Mouse (Mus musculus): ENCODE results near the gene Fam53b.

Fam53b gene

DNA sequence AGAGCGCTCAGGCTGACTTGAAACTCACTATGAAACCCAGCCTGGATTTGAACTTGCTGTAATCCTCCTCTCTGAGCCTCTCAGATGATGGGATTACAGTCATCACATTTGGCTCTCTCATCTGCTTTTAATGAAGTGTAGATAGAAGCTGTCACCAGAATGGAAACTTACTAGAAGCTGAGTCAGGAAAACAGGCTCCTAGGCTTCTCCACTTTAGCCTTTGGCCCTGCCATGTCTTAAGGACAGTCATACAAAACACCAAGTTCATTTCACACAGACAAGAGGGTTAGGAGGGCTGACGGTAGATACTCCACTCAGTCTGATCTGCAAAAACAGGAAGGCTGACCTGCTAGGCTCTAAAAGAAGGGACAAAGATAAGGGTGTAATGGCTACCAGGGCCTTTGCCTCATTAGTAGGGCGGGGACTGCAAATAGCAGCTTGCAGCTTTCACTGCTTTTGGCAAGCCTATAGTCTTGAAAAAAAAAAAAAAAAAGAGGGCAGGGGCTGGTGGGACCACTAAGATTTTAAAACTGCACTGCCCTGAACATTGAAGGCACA is 48.0 kb downstream of the Fam53b start:
- no peak for DNase-seq (ENCODE audit: low spot score)

DNA sequence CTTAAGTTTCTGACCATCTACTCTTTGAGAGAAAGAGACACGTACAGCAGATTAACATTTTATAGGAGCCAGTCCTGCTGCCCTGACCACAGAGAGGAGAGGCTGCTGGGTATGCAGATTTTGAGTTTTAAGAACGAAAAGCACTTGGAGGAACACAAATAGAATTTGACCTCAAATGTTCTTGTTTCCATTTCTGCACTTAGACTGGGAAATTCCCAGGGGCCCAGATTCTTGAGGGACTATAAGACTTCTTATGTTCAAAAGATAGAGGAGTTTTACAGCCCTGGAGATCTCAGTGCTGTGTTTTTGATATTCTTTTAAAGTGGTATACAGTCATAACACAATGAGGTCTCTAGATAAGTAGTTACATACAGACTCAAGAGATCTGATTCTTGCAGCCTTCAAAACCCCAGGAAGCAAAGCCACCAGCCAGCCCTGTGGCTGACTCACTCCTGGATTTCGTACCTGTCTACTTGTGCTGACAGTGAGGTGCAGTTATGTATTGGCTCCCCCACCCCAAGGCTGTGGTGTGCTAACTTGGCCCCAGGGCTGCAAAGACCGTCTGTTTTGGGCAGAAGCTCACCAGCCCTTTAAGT is 48.7 kb downstream of the Fam53b start:
- DNase-seq (ENCODE audit: low spot score), result no peak

DNA sequence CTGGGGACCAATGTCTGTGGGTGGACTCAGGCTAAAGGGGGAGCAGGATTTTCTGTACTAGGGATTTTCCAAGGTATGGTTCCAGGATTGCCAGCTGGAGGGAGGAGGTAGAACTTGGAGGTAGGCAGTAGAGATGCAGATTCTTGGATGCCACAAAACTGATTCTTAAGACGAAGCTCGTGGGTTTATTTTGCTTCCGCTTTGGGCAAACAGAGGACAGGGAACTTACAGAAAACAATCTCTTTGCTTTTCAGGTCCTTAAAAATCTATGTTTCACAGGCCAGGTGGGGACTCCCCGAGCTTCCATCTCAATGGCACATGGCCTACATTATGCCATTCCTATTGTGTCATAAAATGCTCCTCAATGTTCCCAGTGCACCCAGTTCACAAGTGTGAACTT is 49.4 kb downstream of the Fam53b start:
- no peak for DNase-seq (ENCODE audit: low spot score)

DNA sequence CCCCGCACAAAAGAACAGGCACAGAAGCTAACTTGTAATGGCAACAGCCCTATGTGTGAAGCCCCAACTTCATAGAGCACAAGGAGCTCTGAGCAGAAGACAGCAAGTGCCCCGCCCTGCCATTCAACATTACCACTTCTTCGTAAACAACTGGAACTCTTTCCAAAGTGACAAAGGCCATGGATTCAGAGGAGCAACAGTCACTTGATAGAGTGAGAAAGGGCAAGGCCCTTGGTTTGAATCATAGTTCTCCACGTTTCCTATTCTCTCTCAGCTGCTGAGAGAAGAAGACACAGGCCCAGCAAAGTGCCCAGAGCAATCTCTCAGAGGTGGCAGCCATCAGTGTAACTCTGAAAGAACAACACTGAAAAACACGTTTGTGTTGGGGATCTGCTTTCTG is 49.8 kb downstream of the Fam53b start:
- no peak for DNase-seq (ENCODE audit: low spot score)

DNA sequence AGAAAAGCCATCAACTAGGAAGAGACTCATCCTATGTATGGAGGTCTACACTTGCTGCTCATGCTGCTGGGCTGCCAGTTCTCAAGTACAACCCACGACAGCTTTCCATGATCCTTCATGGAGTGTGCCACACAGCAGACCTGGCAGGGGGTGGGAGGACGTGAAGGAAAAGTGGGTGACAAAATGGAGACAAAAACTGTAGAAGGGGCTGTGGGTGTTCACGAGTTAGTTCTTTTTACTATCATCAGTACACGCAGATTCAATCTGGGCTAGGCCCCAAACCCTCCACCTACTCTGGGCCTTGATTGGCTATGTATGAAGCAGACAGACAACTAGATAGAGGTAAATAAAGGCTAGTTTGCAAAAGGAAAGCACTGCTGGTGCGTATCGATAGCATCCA is 50.3 kb downstream of the Fam53b start:
- DNase-seq (ENCODE audit: low spot score), result no peak

DNA sequence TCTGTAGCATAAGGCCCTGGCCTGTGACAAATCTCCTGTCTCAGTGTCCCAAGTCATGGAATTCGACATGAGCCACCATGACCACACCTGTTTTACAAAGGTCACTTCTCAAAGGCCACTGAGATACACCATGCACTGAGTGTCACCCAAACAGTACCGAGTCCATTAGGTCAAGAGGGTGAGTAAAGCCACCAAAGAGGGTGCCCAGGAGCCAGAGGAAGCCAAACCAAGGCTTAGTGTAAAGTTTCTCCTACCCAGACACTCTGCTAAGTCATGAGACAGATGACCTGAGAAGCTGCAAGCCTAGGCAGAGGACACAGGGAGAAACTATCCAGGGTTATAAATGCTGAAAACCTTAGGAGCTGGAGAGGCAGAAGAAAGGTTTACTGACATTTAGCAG is 52.3 kb downstream of the Fam53b start:
- no peak for DNase-seq (ENCODE audit: low spot score)

DNA sequence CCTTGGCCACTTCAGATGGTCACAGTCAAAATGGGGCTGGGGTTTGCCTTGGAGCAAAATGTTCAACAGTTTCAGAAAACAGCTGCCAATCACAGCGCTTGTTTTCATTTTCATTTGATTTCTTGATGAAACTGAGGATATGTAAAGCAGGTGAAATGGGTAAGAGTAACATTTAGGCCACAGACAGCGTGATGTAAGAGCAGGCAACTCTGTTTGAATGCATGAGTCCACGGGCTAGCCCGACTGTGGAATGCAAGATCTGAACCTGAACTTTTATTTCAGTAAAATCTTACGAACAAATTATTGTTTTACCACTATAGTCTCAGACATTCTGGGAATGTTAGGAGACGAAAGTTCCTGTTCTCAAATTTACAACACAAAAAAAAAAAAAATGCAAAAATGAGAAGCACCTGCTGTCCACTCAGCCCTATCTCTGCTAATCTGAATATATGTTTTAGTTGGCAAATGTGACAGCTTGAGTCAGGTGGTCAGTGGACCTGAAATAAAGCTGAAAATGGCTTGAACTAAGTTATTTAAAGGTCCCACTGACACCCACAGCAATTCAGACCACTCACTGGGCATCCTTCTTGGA is 53.0 kb downstream of the Fam53b start:
- DNase-seq (ENCODE audit: low spot score), result no peak

DNA sequence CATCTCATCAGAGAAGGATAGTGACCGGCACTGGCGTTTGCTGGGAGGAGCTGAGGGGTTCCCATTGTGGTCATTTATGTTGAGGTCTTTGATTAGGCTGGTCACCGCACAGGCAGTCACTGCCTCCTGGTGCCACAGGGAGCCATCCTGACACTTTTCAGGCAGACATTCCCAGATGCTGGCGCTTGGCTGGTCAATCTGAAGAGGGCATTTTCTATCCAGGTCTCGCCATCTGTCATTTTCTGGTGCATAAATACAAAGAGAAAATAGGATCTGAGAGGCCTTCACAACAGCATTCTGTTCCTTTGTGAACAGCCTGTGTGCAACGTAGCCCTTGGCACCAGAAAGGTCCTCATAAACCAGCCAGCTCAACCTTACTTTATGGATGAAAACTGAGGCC is 53.8 kb downstream of the Fam53b start:
- no peak for DNase-seq (ENCODE audit: low spot score)

DNA sequence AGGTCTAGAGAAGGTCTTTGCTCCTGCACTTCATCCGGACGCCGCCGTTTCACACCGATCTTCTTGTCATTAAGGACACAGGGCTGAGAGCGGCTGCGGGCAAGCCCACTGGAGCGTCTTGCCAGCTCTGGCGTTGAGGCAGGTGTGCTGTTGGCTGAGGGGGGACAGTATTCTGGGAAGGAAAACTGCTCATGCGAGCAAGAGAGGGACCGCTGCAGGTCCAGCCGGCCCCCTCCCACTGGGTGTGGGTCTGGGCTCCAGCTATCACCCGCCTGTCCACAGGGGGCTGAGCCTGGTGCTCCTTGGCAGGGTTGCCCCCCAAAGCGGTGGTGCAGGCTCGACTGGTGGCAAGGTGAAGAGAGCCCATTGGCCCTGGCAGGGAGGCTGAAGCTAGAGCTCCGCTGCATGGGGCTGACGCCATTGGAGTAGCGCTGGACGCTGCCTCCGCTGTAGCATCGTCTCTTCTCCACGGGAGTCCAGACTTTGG is 54.2 kb downstream of the Fam53b start:
- DNase-seq (ENCODE audit: low spot score), result no peak

DNA sequence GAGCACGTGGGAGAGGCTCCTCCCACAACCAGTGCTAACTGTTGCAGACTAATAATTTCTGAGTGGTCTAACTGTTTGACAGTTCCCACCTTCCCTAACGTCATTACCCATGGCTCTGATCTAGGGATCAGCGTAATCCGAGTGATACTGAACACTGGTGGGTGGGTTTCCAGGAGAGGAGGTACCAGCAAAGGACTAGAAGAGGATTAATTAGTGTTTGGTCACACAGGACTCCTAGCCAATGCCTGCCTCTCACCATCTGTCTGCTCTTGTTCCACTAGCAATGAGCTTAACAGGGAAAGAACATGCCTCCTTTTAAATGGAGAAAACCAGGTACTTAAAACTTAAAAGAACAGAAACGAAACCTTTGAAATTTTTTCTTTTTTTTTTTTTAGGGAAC is 54.8 kb downstream of the Fam53b start:
- no peak for DNase-seq (ENCODE audit: low spot score)

DNA sequence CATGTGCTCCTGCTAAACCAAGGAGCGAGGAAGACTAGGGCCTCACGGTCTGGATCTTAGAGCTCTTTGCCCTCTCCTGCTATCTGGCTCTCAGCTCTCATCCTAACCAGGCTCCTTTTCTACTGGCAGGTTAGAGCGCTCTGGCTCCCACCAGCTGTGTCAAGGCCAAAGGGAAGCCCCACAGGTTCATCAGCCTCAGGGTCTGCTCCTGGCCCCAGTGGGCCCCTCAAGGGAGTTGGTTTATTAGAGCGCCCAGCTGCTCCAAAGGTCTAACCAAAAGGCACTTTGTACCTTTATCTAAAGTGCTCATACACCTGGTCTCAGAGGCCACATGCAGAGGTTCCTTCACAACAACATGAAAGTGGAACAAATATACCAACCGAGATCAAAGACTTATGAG is 57.4 kb downstream of the Fam53b start:
- no peak for DNase-seq (ENCODE audit: low spot score)

DNA sequence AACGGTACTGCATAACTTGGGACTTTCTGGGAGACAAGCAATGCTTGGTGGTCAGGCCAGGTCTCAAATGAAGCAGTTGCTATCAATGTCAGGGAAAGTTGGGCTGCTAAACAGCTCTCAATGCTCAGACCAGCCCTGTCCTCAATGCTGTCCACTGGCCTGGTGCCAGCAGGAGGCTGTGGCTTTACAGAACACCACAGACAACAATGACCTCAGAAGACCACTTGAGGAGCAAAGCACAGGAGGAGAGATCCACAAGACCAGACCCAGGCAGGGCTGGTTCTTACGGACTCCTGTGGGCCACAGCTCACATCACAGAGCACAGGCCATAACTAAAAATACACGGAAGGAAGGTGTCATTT is 59.3 kb downstream of the Fam53b start:
- DNase-seq (ENCODE audit: low spot score), result no peak

DNA sequence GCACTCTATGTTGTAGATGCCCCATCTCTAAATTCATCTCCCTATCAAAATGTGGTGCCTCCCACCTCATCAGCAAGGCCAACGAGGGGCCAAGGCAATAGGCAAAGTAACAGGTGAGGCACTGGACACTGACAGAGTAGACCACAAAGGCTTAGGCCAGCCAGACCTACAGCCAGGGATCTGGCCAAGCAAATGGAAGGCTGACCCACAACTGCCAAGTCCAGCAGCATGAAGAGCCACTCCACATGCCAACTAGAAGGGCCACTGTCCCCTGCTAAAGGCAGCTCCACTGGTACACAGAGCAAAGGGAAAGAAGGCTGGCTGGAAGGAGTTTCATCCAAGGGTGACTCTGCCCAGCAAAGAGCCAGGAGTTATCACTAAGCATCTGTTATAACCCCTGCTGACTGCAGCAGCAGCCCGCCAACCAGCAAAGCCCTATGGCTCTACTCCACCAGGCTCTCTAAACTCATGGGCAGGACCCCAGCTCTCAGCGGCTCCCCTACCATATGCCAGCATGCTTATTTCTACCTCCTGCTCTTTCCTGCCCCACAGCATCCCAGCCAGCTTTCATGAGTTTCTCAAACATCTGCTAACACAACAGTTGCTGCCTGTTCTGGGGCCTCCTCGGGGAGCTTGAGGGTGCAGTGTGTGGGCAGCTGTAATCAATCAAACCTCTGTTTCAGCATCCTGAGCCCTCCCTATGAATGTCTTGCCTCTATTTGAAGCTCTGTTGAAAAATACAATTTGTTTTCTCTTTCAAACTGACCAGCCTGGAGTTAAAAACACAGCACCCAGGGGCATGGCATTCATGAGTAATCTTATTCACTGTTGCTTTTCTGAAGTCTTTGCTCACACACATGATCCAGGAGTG is 59.9 kb downstream of the Fam53b start:
- peak; percentile 30 for DNase-seq (ENCODE audit: low spot score)

DNA sequence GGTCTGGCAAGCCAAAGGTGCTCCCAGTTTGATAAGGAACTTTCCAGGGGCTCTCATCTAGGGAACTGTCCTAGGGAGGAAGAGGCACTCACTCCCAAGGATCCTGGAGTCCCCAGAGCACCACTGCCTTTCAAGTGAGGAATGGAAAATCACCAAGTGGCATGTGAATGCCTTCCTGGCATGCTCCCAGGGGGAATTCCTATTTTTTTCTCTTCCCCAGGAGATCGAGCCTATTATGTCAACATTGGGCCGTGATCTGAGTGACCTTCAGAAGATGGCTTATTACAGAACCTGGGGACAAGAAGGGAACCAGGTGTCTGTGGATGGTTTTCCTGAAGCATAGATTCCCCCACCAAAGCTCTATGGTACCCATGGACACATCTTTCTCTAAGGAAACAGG is 62.0 kb downstream of the Fam53b start:
- DNase-seq (ENCODE audit: low spot score), result no peak

DNA sequence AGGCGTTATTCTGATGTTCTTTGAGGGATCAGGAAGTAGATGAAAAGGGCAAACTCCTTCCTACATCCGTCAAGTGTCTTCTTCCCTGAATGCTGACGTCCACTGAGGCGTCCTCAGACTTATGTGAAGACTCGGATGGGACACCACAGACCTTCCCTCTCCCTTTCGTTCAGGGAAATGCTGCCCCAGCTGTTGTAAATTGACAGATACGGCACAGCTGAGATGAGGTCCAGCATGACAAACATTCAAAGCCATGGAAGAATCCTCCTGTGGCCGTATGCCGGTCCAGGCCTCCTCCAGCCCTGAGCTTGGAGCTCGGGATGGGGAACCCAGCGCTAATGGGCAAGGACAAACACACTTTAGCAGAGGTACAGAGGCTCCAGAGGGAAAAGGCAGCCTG is 64.2 kb downstream of the Fam53b start:
- no peak for DNase-seq (ENCODE audit: low spot score)

DNA sequence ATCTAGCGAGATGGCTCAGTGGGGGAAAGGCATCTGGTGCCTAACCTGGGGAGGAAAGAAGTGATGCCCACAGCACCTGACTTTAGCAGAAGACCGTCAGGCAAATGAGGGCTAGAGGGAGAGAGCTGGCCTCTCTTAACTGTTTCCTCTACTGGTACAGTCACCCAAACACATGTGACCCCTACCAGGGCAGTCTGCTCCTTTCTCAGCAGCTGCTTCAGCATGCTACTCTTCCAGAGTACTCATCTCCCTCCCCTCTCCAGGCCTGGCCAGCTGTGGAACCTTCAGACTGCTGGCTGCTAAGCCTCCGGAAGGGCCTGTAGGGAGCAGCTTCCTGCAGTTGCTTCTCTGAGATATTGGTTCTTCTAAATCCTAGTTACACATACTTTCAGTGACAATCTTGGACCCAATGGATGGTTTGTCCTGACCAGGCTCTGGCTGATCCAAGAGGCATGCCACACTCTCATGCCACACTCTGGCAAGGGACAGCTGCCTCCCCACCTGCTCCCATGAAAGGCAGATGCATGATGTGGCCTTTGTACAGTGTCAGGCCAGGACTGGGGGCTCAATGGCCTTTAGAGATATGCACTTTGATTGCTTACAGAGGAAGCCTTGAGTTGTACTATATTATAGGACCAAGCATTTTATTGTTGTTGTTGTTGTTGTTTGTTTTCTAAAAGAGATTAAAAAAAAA is 65.5 kb downstream of the Fam53b start:
- no peak for DNase-seq (ENCODE audit: low spot score)

DNA sequence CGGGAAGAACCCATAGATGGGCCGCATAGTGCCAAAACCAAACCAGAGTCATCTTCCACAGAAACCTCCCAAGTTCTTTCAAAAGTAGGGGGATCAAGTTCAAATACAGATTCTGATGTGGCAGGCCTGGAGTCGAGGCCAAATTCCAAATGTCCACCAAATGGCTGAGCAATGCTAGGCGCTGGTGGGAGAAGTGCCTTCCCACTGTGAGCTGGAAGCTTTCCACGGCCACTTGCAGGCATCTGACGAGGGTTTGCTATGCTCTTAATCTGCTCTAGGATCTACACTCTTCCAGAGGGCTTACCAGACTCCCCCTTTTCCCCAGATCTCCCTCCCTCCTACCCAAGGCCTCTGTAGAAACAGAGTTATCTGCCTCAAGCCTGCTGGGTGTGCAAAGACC is 66.6 kb downstream of the Fam53b start:
- DNase-seq (ENCODE audit: low spot score), result no peak

DNA sequence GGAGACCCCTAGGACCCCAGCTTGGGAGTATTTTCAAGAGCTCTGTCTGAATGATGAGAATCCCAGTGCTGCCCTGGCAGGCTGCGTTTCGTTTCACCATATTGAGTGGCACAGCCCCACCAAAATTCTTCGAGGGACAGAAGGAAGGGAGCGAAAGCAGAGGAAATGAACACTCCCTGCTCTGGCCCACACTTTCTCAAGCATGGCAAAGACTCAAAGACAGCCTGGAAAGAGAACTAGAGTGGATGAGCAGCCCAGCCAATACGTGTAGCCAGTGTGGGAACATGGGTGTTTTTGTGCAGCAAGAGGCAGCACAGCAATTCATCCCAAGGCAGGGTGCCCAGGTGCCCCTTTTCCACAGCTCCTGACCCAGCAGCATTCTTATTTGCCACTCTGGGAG is 70.8 kb downstream of the Fam53b start:
- no peak for DNase-seq (ENCODE audit: low spot score)

DNA sequence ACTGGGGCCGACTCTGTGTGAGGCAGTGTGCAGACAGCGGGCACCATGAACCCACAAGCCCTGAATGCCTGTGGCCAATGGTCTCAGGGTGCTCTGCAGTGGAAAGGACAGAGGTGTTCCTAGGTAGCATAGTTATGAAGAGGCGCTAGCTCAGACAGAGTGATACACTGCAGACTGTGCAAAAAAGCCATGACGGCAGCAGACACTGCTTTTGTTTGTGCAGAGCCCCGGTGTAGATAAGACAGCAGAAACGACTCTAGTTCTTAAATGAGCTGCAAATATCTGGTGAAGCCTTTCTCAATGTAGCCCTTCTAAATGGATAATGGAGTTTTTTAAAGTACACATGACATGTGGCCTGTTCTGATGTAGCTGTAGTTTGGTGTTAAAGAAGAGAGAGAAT is 73.9 kb downstream of the Fam53b start:
- DNase-seq (ENCODE audit: low spot score), result no peak

DNA sequence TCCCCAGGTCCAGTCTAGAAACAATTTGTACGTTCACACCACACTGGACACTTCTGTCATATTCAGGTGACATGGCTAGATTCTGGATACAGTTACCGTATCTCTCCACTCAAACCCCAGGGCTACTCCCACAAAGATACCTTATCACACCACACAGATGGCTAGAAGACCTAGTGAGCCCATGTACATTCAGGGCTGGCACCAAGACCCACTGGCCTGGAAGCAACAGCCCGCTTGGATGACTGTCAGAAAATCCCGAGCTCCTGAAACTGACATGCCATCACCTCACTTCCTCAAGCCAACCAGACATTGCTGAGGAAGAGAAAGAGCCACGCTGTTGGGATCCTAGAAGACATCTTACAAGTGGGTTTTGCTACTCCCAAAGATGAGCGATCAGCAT is 74.8 kb downstream of the Fam53b start:
- no peak for DNase-seq (ENCODE audit: low spot score)

DNA sequence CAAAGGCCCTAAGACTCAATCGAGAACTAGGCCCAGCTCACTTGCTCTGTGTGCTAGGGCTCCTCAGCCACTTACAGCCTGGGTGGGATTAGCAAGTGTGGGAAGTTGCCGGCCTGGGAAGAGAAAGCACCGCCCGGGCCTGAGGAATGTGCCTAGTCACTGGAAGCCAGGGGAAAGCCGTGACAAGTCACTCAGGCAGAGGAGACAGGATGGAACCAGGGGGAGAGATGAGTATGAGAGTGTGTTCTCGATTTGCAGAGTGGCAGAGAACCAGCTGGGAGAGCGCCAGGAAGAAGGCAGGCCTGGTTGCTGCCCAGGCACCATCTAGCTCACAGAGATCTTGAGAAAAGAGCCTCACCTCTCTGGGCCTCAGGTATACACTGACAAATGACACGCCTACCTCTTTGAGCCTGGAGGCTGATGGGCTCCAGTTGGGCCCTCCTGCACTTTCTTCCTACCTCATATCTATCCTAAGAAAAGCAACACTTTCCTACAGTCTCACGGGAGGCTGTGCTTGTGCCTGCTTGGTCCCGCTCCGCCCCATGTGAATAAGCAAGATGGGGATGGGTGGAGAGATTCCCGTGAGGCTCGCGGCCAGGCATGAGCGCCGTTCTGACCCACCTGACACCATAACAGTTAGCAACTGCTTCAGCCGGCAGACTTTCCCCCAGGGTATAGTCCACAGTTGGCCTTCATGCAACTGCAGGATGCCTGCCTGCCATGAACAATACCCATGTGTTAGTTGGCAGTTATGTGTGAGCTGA is 77.4 kb downstream of the Fam53b start:
- peak; percentile 54 for DNase-seq (ENCODE audit: low spot score)

DNA sequence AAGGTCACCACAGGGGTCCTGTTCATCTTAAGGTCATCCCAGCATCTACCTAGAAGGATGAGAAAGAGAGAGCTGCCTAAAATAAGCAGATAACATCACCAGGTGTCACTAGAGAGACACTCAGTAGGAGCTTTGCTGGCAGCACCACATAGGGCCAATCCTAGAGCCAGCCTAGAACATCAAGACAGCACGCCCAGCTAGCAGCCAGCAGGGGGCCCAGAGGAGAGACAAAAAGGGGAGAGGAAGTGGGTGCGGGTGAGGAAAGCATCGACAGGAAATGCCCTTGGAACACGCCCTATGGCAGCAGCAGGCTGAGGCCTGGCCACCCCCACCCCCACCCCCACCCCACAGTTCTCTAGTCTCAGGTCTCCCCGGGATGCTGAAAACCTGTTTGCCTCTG is 78.5 kb downstream of the Fam53b start:
- peak; percentile 44 for DNase-seq (ENCODE audit: low spot score)
